Mouse (Mus musculus) kidney, postnatal 10 days (tissue): ENCODE data around the gene Fbxl16.

Experiments used
- DNase-seq: peaks from one replicate; pipeline ENCODE4 v3.0.0; 2021; ENCODE audit warnings: mixed read lengths

Fbxl16 gene

GRCm38 (mm10) chr17:25843636-25844395, 34.9 kb downstream of the Fbxl16 start:
- DNase-seq: peak; percentile 21

- DNase-seq: peak; percentile 97
These were observed 35.6 kb downstream of the Fbxl16 start, which contains the start of gene Rhot2 for GRCm38 (mm10) chr17:25844396-25844901. Gene Rhot2, minus strand, starts transcription at chr17:25844851.

GRCm38 (mm10) chr17:25860229-25860628, 51.3 kb downstream of the Fbxl16 start:
- DNase-seq: no peak

- peak; percentile 96 for DNase-seq
These were observed 52.2 kb downstream of the Fbxl16 start, which contains the start of gene Wdr90 for GRCm38 (mm10) chr17:25860832-25861703. Gene Wdr90, minus strand, starts transcription at chr17:25861501.

- DNase-seq: no peak
These were observed 53.1 kb downstream of the Fbxl16 start for GRCm38 (mm10) chr17:25861704-25862612.

- no peak for DNase-seq
These were observed 54.8 kb downstream of the Fbxl16 start for GRCm38 (mm10) chr17:25863681-25864080.

GRCm38 (mm10) chr17:25864311-25864710, 55.4 kb downstream of the Fbxl16 start:
- DNase-seq: no peak

GRCm38 (mm10) chr17:25865288-25865687, 56.4 kb downstream of the Fbxl16 start:
- no peak for DNase-seq

- no peak for DNase-seq
These were observed 57.3 kb downstream of the Fbxl16 start for GRCm38 (mm10) chr17:25866172-25866571.

GRCm38 (mm10) chr17:25867509-25867835, 58.6 kb downstream of the Fbxl16 start:
- no peak for DNase-seq

- DNase-seq: peak; percentile 78
These were observed 59.1 kb downstream of the Fbxl16 start for GRCm38 (mm10) chr17:25867836-25868600.

- peak; percentile 89 for DNase-seq
These were observed 59.8 kb downstream of the Fbxl16 start, which contains the start of gene Mcrip2 for GRCm38 (mm10) chr17:25868601-25869191. Gene Mcrip2, minus strand, starts transcription at chr17:25868764.

- DNase-seq: no peak
These were observed 60.6 kb downstream of the Fbxl16 start for GRCm38 (mm10) chr17:25869498-25869897.

GRCm38 (mm10) chr17:25869954-25870353, 61.1 kb downstream of the Fbxl16 start:
- DNase-seq: no peak
